Mouse (Mus musculus): Measurements from ENCODE around the gene Hlx. TPM values are rescaled to one million over a fixed set of nuclear protein-coding genes. Genes with fewer than 3 reads are reported as not detected.

The Hlx gene
- polyA plus RNA-seq, 1 experiment from 2014 or later = 2.6 TPM

- Histone ChIP-seq H3K4me2 (no peak overlapping the region), H3K27ac (replicated peaks) (no peak overlapping the region), H3K9ac (replicated peaks) (no peak overlapping the region), H3K27me3 (replicated peaks) (no peaks in the 10 kb centered on the region), H3K9me3 (replicated peaks) (no peaks in the 10 kb centered on the region), H3K4me1 (no peaks in the 10 kb centered on the region), H3K4me3 (replicated peaks) (no peak overlapping the region), H3K36me3 (no peaks in the 10 kb centered on the region)
- WGBS = 88% methylated on average over 2 of the region's 2 CpGs
- ATAC-seq (ENCODE audit: low FRiP score) = no peak
These were observed 37.0 kb downstream of the Hlx start for GRCm38 (mm10) chr1:184695451-184695850.

- 34% methylated on average over 10 of the region's 10 CpGs for WGBS
These were observed 40.1 kb downstream of the Hlx start for GRCm38 (mm10) chr1:184692204-184692904.

GRCm38 (mm10) chr1:184691240-184691639 is 41.2 kb downstream of the Hlx start:
- no peak overlapping the region for H3K4me2 ChIP-seq
- H3K36me3 ChIP-seq = no peaks in the 10 kb centered on the region
- no peak for ATAC-seq (ENCODE audit: low FRiP score)
- no peak overlapping the region for H3K9ac ChIP-seq (replicated peaks)
- H3K4me3 ChIP-seq (replicated peaks) = no peak overlapping the region
- H3K4me1 ChIP-seq = no peaks in the 10 kb centered on the region
- 79% methylated on average over 8 of the region's 8 CpGs for WGBS
- H3K9me3 ChIP-seq (replicated peaks) = no peaks in the 10 kb centered on the region
- H3K27ac ChIP-seq (replicated peaks) = no peak overlapping the region
- no peaks in the 10 kb centered on the region for H3K27me3 ChIP-seq (replicated peaks)

More at GRCm38 (mm10) chr1:184692204-184692904, 40.1 kb downstream of the Hlx start:
- Histone ChIP-seq H3K9ac (replicated peaks) (no peak overlapping the region), H3K27me3 (replicated peaks) (no peaks in the 10 kb centered on the region), H3K4me2 (no peak overlapping the region), H3K36me3 (no peaks in the 10 kb centered on the region), H3K4me1 (no peaks in the 10 kb centered on the region), H3K4me3 (replicated peaks) (no peak overlapping the region), H3K9me3 (replicated peaks) (no peaks in the 10 kb centered on the region), H3K27ac (replicated peaks) (no peak overlapping the region)
- no peak for ATAC-seq (ENCODE audit: low FRiP score)

GRCm38 (mm10) chr1:184688026-184688425 is 44.4 kb downstream of the Hlx start:
- Histone ChIP-seq H3K27me3 (replicated peaks) (0 out of 2 replicates have a peak, but pooled peaks cover 6% of the 10 kb centered on the region), H3K9me3 (replicated peaks) (no peaks in the 10 kb centered on the region), H3K27ac (replicated peaks) (no peak overlapping the region), H3K4me3 (replicated peaks) (no peak overlapping the region), H3K4me1 (no peaks in the 10 kb centered on the region), H3K4me2 (no peak overlapping the region), H3K36me3 (no peaks in the 10 kb centered on the region), H3K9ac (replicated peaks) (no peak overlapping the region)
- ATAC-seq (ENCODE audit: low FRiP score) = no peak
- 80% methylated on average over 7 of the region's 7 CpGs for WGBS

- no peak for ATAC-seq (ENCODE audit: low FRiP score)
- 69% methylated on average over 4 of the region's 4 CpGs for WGBS
- Histone ChIP-seq H3K9me3 (replicated peaks) (no peaks in the 10 kb centered on the region), H3K27ac (replicated peaks) (no peak overlapping the region), H3K4me3 (replicated peaks) (no peak overlapping the region), H3K4me2 (no peak overlapping the region), H3K9ac (replicated peaks) (no peak overlapping the region), H3K27me3 (replicated peaks) (0 out of 2 replicates have a peak, but pooled peaks cover 6% of the 10 kb centered on the region), H3K4me1 (no peaks in the 10 kb centered on the region), H3K36me3 (no peaks in the 10 kb centered on the region)
These were observed 44.9 kb downstream of the Hlx start for GRCm38 (mm10) chr1:184687512-184687911.

GRCm38 (mm10) chr1:184683541-184683940 is 48.9 kb downstream of the Hlx start:
- H3K4me1 ChIP-seq = no peaks in the 10 kb centered on the region
- no peak overlapping the region for H3K4me3 ChIP-seq (replicated peaks)
- no peak overlapping the region for H3K27ac ChIP-seq (replicated peaks)
- no peaks in the 10 kb centered on the region for H3K9me3 ChIP-seq (replicated peaks)
- no peak overlapping the region for H3K4me2 ChIP-seq
- no peaks in the 10 kb centered on the region for H3K36me3 ChIP-seq
- H3K9ac ChIP-seq (replicated peaks) = no peak overlapping the region
- WGBS = 79% methylated on average over 6 of the region's 6 CpGs
- ATAC-seq (ENCODE audit: low FRiP score) = no peak
- 0 out of 2 replicates have a peak, but pooled peaks cover 6% of the 10 kb centered on the region for H3K27me3 ChIP-seq (replicated peaks)

- WGBS = 53% methylated on average over 8 of the region's 8 CpGs
- H3K4me3 ChIP-seq (replicated peaks) = no peak overlapping the region
- H3K9ac ChIP-seq (replicated peaks) = no peak overlapping the region
- ATAC-seq (ENCODE audit: low FRiP score) = no peak
- no peaks in the 10 kb centered on the region for H3K4me1 ChIP-seq
- H3K27me3 ChIP-seq (replicated peaks) = 0 out of 2 replicates have a peak, but pooled peaks cover 6% of the 10 kb centered on the region
- no peak overlapping the region for H3K27ac ChIP-seq (replicated peaks)
- H3K36me3 ChIP-seq = no peaks in the 10 kb centered on the region
- no peak overlapping the region for H3K4me2 ChIP-seq
- H3K9me3 ChIP-seq (replicated peaks) = no peaks in the 10 kb centered on the region
These were observed 52.9 kb downstream of the Hlx start for GRCm38 (mm10) chr1:184679416-184679965.

GRCm38 (mm10) chr1:184677641-184678040 is 54.8 kb downstream of the Hlx start:
- no peak for ATAC-seq (ENCODE audit: low FRiP score)
- no peak overlapping the region for H3K4me2 ChIP-seq

More at GRCm38 (mm10) chr1:184677641-184678040, 54.8 kb downstream of the Hlx start:
- no peak overlapping the region for H3K27ac ChIP-seq (replicated peaks)
- H3K36me3 ChIP-seq = no peaks in the 10 kb centered on the region
- H3K4me1 ChIP-seq = no peaks in the 10 kb centered on the region
- no peaks in the 10 kb centered on the region for H3K27me3 ChIP-seq (replicated peaks)
- no peak overlapping the region for H3K4me3 ChIP-seq (replicated peaks)
- H3K9ac ChIP-seq (replicated peaks) = no peak overlapping the region
- 71% methylated on average over 2 of the region's 2 CpGs for WGBS
- H3K9me3 ChIP-seq (replicated peaks) = no peaks in the 10 kb centered on the region

Other genes with a start within 250 kb of the Hlx start
- gene Marc1, start 78.7 kb upstream of the Hlx start, polyA plus RNA-seq (2015; fragmentation: Nextera tagmentation; extraction: Ambion mirVana) = 0.36 TPM in 1 of 2 replicates, not detected in the other
- gene Marc2, start 113.8 kb upstream of the Hlx start, polyA plus RNA-seq (2015; fragmentation: Nextera tagmentation; extraction: Ambion mirVana) = 113 and 133 TPM in 2 replicates
- 1.0 and 1.3 TPM in 2 replicates for gene C130074G19Rik, start 150.6 kb upstream of the Hlx start, polyA plus RNA-seq (2015; fragmentation: Nextera tagmentation; extraction: Ambion mirVana)

Data from neural tube, embryonic 15.5 days (tissue).